Mouse (Mus musculus): ENCODE results near the gene Srarp. TPM values are rescaled to one million over a fixed set of nuclear protein-coding genes. Genes with fewer than 3 reads are reported as not detected.

The Srarp gene
- polyA plus RNA-seq, 1 experiment: not detected

DNA sequence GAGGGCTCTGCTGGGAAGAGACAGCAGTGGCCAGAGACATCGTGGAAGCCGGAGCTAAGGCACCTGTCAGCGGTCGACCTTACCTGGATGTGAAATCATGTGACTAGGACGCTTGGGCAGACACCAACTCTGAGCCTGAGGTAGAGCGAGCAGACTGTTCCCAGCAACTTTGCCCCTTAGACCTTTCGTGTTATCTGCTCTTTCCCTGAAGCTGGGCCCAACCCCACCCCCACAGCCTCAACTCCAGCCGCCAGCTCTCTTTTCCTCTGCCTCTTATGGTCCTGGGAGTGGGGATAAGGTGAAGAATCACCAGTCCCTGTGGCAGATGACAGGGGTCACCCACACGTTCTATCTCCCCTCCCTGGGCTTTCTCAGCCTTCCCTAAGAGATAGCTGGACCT, 15.0 kb downstream of the Srarp start:
- 77% methylated on average over 9 of the region's 9 CpGs for WGBS
- H3K4me1 ChIP-seq (ENCODE audit: control insufficient read depth, insufficient read depth, low read length): peaks cover 1% of the 10 kb centered on the region; the same call in 1 of the 2 replicates
- H3K27ac ChIP-seq (ENCODE audit: control insufficient read depth, insufficient read depth, low read depth, low read length, poor library complexity): no peak overlapping the region
- no peak overlapping the region for H3K4me3 ChIP-seq (replicated peaks; ENCODE audit: control insufficient read depth, low read depth, low read length)
- no peak for TF ChIP-seq CTCF (IDR thresholded peaks at IDR 0.05; ENCODE audit: control insufficient read depth, insufficient read depth, low read length)
- no peak for TF ChIP-seq POLR2A (IDR thresholded peaks at IDR 0.05; ENCODE audit: borderline replicate concordance, control insufficient read depth, low read depth, low read length)

DNA sequence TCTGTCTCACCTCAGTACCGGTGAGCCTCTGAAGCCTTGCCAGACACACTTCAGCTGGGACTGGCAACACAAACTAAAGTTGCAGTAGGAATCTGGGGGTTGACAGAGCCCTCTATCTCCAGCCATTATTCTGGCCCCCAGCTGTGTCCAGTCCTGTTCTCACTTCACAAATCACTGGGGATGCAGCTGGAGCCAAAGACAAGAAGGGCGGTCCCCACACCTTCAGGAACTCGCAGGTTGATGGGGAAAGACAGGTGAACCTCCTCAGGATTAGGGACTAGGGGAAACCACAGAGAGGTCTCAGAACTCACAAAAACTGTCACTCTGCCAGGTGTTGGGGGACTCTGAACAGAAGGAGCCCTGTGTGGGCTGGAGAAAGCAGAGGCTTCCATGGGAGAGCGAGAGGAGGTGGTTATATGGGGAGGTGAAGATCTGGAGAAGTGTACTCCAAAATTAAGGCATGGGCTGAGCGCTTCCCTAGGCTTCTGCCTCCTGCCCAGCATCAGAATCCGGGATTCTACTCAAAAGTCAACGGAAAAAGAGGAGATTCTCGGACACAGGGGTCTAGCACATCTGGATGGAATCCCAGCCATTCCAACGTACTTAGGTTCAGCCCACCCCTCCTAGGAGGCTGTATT, 15.6 kb downstream of the Srarp start, which contains the start of gene Hspb7:
Gene Hspb7, plus strand, starts transcription at position 588 of the 638 bp plus-strand sequence.
- no peak within 1 kb of the TSS for H3K27ac ChIP-seq (ENCODE audit: control insufficient read depth, insufficient read depth, low read depth, low read length, poor library complexity)
- H3K4me1 ChIP-seq (ENCODE audit: control insufficient read depth, insufficient read depth, low read length): peaks cover 1% of the 10 kb centered on the region; the same call in 1 of the 2 replicates
- no peak within 1 kb of the TSS for H3K4me3 ChIP-seq (replicated peaks; ENCODE audit: control insufficient read depth, low read depth, low read length)
- WGBS: 65% methylated on average over 9 of the region's 9 CpGs
- TF ChIP-seq POLR2A (IDR thresholded peaks at IDR 0.05; ENCODE audit: borderline replicate concordance, control insufficient read depth, low read depth, low read length): no peak
- no peak for TF ChIP-seq CTCF (IDR thresholded peaks at IDR 0.05; ENCODE audit: control insufficient read depth, insufficient read depth, low read length)

DNA sequence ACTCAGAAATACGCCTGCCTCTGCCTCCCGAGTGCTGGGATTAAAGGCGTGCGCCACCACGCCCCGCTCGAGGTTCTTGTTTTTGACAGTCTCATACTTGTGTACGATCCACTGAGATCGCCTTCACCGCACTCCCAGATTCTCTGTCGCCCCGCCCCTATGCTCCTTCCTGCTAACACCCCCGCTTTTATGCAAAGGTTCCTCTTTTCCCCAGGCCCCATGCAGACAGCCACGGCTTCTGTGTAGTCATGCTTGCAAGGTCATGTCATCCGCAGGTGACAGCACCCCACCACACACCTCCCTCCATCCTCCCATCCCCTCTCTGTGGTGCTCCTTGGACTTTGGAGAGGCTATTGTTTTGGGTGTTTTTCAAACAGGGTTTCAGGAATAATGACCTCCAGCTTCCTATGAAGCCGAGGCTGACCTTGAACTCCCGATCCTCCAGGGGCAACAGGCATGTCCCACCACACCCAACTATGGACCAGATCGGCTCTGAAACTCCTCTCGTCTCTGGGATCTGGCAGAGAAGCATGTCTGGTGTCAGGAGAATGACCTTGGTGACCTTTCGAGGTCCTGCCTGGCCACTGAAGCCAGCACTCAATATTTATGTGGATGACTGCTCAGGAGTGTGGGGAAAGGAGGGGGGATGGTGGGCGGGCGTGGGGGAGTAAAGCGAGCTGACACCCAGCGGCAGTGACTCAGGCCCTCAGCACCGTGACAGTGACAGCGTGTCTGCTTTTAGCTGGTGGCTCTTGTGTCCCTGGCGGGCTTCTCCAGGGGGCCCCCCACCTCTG, 16.3 kb downstream of the Srarp start:
- Histone ChIP-seq H3K27ac (ENCODE audit: control insufficient read depth, insufficient read depth, low read depth, low read length, poor library complexity) (no peak overlapping the region), H3K4me3 (replicated peaks; ENCODE audit: control insufficient read depth, low read depth, low read length) (no peak overlapping the region), H3K4me1 (ENCODE audit: control insufficient read depth, insufficient read depth, low read length) (peaks cover 1% of the 10 kb centered on the region; the same call in 1 of the 2 replicates)
- WGBS: 8% methylated on average over 27 of the region's 27 CpGs
- TF ChIP-seq CTCF (IDR thresholded peaks at IDR 0.05; ENCODE audit: control insufficient read depth, insufficient read depth, low read length) (peak; percentile 0; the same call in 1 of the 2 replicates), POLR2A (IDR thresholded peaks at IDR 0.05; ENCODE audit: borderline replicate concordance, control insufficient read depth, low read depth, low read length) (no peak)

DNA sequence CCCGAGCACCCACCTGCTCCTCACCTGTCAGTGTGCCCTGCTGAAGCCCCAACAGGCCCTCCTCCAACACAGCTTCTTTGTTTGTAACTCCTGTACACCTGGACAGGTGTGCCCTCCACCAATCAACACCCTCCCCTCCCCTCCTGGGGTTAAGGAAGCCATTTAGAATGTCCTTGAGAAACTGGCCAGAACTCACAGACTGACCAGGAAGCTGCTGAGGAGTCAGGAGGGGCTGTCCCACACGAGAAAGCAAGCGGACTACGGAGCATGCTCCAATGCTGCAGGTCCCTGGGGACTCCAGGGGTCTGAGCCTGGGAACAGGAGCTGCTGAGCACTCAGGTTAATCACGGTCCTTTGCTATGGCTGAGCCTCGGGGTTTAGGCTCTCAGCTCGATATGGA, 20.0 kb downstream of the Srarp start, which contains the start of gene Clcnkb:
Gene Clcnkb, minus strand, starts transcription at position 91 of the 400 bp plus-strand sequence.
- TF ChIP-seq CTCF (IDR thresholded peaks at IDR 0.05; ENCODE audit: control insufficient read depth, insufficient read depth, low read length) (no peak), POLR2A (IDR thresholded peaks at IDR 0.05; ENCODE audit: borderline replicate concordance, control insufficient read depth, low read depth, low read length) (no peak)
- no peak within 1 kb of the TSS for H3K4me3 ChIP-seq (replicated peaks; ENCODE audit: control insufficient read depth, low read depth, low read length)
- no peak within 1 kb of the TSS for H3K27ac ChIP-seq (ENCODE audit: control insufficient read depth, insufficient read depth, low read depth, low read length, poor library complexity)
- peaks cover 1% of the 10 kb centered on the region; the same call in 1 of the 2 replicates for H3K4me1 ChIP-seq (ENCODE audit: control insufficient read depth, insufficient read depth, low read length)
- WGBS: 65% methylated on average over 7 of the region's 7 CpGs

DNA sequence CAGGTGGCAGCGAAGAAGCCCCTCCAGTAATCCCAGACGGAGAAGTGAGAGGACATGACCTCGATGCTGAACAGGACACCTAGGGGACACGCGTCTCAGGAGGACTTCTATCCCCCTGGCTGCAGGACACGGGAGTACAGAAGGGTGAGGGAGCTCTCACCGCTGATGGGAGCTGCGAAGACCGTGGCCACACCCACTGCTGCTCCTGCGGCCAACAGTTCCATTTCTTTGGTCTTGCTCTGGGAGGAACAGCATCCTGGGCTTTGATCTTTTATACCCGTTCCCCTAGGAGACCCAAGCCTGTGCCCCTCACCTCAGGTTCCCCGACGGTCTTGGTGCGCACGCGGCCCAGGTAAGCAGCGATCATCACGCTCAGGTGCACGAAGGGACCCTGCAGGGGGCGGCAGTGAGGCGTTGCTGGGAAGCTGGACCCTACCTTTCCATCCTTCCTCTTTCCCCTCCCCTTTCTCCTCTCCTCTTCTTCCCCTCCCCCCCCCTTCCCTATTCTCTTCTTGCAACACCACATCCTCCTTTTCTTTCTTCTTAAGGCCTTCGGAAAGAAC, 24.4 kb downstream of the Srarp start:
- Histone ChIP-seq H3K27ac (ENCODE audit: control insufficient read depth, insufficient read depth, low read depth, low read length, poor library complexity) (no peak overlapping the region), H3K4me3 (replicated peaks; ENCODE audit: control insufficient read depth, low read depth, low read length) (no peak overlapping the region), H3K4me1 (ENCODE audit: control insufficient read depth, insufficient read depth, low read length) (no peaks in the 10 kb centered on the region)
- 0 out of 2 replicates have a peak, but pooled peaks have one; percentile 26 for TF ChIP-seq POLR2A (IDR thresholded peaks at IDR 0.05; ENCODE audit: borderline replicate concordance, control insufficient read depth, low read depth, low read length)
- TF ChIP-seq CTCF (IDR thresholded peaks at IDR 0.05; ENCODE audit: control insufficient read depth, insufficient read depth, low read length): peak; percentile 42; the same call in 1 of the 2 replicates
- 31% methylated on average over 22 of the region's 22 CpGs for WGBS

DNA sequence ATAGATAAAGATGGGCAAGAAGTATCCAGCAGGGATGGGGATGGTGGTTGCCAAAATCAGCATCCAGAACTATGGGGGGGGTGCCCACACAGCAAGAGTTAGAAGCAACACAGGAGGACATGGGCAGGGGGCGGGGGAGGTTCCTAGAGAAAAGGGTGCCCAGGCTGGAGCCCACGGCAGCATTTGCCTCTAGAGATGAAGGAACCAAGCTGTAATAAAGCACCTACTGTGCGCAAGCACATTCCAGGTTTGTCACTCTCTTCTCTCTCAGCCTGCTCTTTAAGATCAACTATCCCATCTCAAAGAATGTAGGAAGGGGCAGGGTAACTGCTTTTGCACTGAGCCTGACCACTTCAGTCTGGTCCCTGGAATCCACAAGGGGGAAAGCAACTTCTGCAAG, 27.3 kb downstream of the Srarp start:
- H3K4me3 ChIP-seq (replicated peaks; ENCODE audit: control insufficient read depth, low read depth, low read length): no peak overlapping the region
- no peaks in the 10 kb centered on the region for H3K4me1 ChIP-seq (ENCODE audit: control insufficient read depth, insufficient read depth, low read length)
- WGBS: 76% methylated on average over 3 of the region's 3 CpGs
- no peak for TF ChIP-seq CTCF (IDR thresholded peaks at IDR 0.05; ENCODE audit: control insufficient read depth, insufficient read depth, low read length)
- TF ChIP-seq POLR2A (IDR thresholded peaks at IDR 0.05; ENCODE audit: borderline replicate concordance, control insufficient read depth, low read depth, low read length): no peak
- H3K27ac ChIP-seq (ENCODE audit: control insufficient read depth, insufficient read depth, low read depth, low read length, poor library complexity): no peak overlapping the region

DNA sequence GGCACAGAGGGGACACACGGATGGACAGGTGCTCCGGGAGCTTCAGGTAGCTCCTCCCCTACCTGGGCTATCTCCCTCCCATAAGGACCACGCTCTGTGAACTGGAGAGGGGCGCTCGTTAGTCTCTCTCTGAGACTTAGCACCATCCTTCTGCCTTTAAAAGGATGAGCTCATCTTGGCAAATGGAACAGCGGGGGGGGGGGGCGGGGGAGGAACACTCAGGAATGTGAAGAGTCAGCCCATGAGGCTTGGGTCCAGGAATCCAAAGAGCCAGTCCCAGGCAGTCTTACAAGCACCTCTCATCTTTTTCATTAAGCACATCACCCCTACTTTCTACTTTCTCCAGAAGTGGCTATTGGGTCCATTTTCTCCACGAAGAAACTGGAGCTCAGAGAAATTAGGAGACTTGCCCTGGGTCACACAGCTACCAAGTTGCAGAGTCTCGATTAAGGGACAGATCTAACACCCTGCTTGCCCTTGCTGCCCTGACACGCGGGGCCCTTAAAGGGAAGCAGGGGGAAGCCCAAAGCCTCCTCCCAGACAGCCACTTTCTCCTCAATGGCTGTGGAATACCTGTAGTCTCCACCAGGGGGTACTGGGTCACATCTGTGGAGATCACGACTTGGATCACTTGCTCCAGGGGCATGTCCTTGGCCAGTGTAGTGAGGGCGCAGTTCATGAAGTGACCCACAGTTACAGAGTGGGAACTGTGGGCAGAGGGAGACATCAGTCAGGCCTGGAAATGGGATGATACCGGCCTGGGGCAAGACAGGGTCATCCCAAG, 29.2 kb downstream of the Srarp start:
- H3K27ac ChIP-seq (ENCODE audit: control insufficient read depth, insufficient read depth, low read depth, low read length, poor library complexity): no peak overlapping the region
- H3K4me3 ChIP-seq (replicated peaks; ENCODE audit: control insufficient read depth, low read depth, low read length): no peak overlapping the region
- TF ChIP-seq POLR2A (IDR thresholded peaks at IDR 0.05; ENCODE audit: borderline replicate concordance, control insufficient read depth, low read depth, low read length) (no peak), CTCF (IDR thresholded peaks at IDR 0.05; ENCODE audit: control insufficient read depth, insufficient read depth, low read length) (peak; percentile 58)
- H3K4me1 ChIP-seq (ENCODE audit: control insufficient read depth, insufficient read depth, low read length): no peaks in the 10 kb centered on the region
- 46% methylated on average over 14 of the region's 14 CpGs for WGBS

Measured in bone marrow, adult 2 months (tissue).